Mouse (Mus musculus): Measurements from ENCODE around the gene Wipi1. TPM values are rescaled to one million over a fixed set of nuclear protein-coding genes. Genes with fewer than 3 reads are reported as not detected.

Gene Wipi1
- polyA plus RNA-seq, 1 experiment from 2014 or later = 12.3 TPM

GRCm38 (mm10) chr11:109525571-109525970 lies 86.2 kb downstream of the Wipi1 start:
- Histone ChIP-seq H3K36me3 (ENCODE audit: control insufficient read depth, insufficient read depth, low read length) (no peaks in the 10 kb centered on the region), H3K9me3 (ENCODE audit: control insufficient read depth, low read length) (no peaks in the 10 kb centered on the region), H3K9ac (ENCODE audit: low read depth, low read length) (no peak overlapping the region), H3K27ac (ENCODE audit: low read depth, low read length) (no peak overlapping the region), H3K4me3 (ENCODE audit: low read depth, low read length) (no peak overlapping the region), H3K4me1 (replicated peaks; ENCODE audit: control insufficient read depth, insufficient read depth, low read length) (no peaks in the 10 kb centered on the region), H3K4me2 (replicated peaks; ENCODE audit: low read depth, low read length) (no peak overlapping the region), H3K27me3 (ENCODE audit: control insufficient read depth, insufficient read depth, low read length) (no peaks in the 10 kb centered on the region)
- ATAC-seq (ENCODE audit: low FRiP score) (no peak), DNase-seq (ENCODE audit: low spot score) (no peak)
- 94% methylated on average over 4 of the region's 4 CpGs for WGBS

DNA sequence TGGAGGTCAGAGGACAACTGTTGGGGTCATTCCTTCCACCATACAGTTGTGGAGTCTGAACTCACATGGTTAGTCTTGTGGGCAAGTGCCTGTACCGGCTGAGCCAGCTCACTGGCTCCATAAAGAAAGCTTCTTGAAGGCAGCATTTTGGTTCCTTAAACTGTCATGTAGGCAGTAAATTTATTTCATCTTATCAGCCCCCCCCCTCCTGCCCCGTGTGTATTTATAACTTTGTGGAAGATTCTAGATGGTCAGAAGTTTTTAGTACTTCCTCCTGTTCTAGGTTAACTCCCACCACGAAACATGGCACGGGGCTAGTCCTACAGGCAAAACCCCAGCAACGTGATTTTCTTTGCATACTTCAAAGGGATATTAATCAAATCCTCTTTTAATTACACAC lies 86.9 kb downstream of the Wipi1 start:
- H3K36me3 ChIP-seq (ENCODE audit: control insufficient read depth, insufficient read depth, low read length) = no peaks in the 10 kb centered on the region
- DNase-seq (ENCODE audit: low spot score) (no peak), ATAC-seq (ENCODE audit: low FRiP score) (no peak)
- no peaks in the 10 kb centered on the region for H3K9me3 ChIP-seq (ENCODE audit: control insufficient read depth, low read length)
- H3K27me3 ChIP-seq (ENCODE audit: control insufficient read depth, insufficient read depth, low read length) = no peaks in the 10 kb centered on the region
- WGBS = 89% methylated on average over 5 of the region's 5 CpGs
- H3K9ac ChIP-seq (ENCODE audit: low read depth, low read length) = no peak overlapping the region
- no peak overlapping the region for H3K27ac ChIP-seq (ENCODE audit: low read depth, low read length)
- no peak overlapping the region for H3K4me2 ChIP-seq (replicated peaks; ENCODE audit: low read depth, low read length)
- H3K4me3 ChIP-seq (ENCODE audit: low read depth, low read length) = no peak overlapping the region
- no peaks in the 10 kb centered on the region for H3K4me1 ChIP-seq (replicated peaks; ENCODE audit: control insufficient read depth, insufficient read depth, low read length)

Other genes starting within 250 kb of the Wipi1 start
- gene Gna13, start 249.1 kb downstream of the Wipi1 start, polyA plus RNA-seq (2014; fragmentation: Nextera tagmentation; extraction: Ambion mirVana) = 20.6 and 25.2 TPM in 2 replicates
- not detected in 2 replicates for gene 9930022D16Rik, start 198.1 kb downstream of the Wipi1 start, polyA plus RNA-seq (2014; fragmentation: Nextera tagmentation; extraction: Ambion mirVana)
- gene Amz2, start 186.0 kb downstream of the Wipi1 start, polyA plus RNA-seq (2014; fragmentation: Nextera tagmentation; extraction: Ambion mirVana) = 49.9 and 50.4 TPM in 2 replicates
- 3.1 and 4.2 TPM in 2 replicates for gene Arsg, start 138.6 kb downstream of the Wipi1 start, polyA plus RNA-seq (2014; fragmentation: Nextera tagmentation; extraction: Ambion mirVana)
- 4.6 and 6.0 TPM in 2 replicates for gene Slc16a6, start 138.4 kb downstream of the Wipi1 start, polyA plus RNA-seq (2014; fragmentation: Nextera tagmentation; extraction: Ambion mirVana)
- gene Prkar1a, start 37.4 kb upstream of the Wipi1 start, polyA plus RNA-seq (2014; fragmentation: Nextera tagmentation; extraction: Ambion mirVana) = 411 and 461 TPM in 2 replicates
- 1.9 and 3.0 TPM in 2 replicates for gene Fam20a, start 110.3 kb upstream of the Wipi1 start, polyA plus RNA-seq (2014; fragmentation: Nextera tagmentation; extraction: Ambion mirVana)
- not detected in 2 replicates for gene 1700012B07Rik, start 216.1 kb upstream of the Wipi1 start, polyA plus RNA-seq (2014; fragmentation: Nextera tagmentation; extraction: Ambion mirVana)